Mouse (Mus musculus): ENCODE results near the gene Nol6. TPM values are rescaled to one million over a fixed set of nuclear protein-coding genes. Genes with fewer than 3 reads are reported as not detected.

Nol6 gene
- polyA plus RNA-seq, 1 experiment = 61.2 TPM

- peaks cover 9% of the 10 kb centered on the region for H3K4me1 ChIP-seq (ENCODE audit: control insufficient read depth, insufficient read depth, low read length)
- TF ChIP-seq CTCF (IDR thresholded peaks at IDR 0.05; ENCODE audit: borderline replicate concordance, insufficient read depth, low read depth, low read length) (no peak), POLR2A (IDR thresholded peaks at IDR 0.05; ENCODE audit: borderline replicate concordance, insufficient read depth, low read length) (no peak)
- peak in 1 of 2 experiments; percentile 45 for DNase-seq
- no peaks in the 10 kb centered on the region for H3K27me3 ChIP-seq (ENCODE audit: control insufficient read depth, insufficient read depth, low read length)
- WGBS = 22% methylated on average over 3 of the region's 3 CpGs
- H3K4me3 ChIP-seq (replicated peaks; ENCODE audit: insufficient read depth, low read depth, low read length) = no peak overlapping the region
- H3K27ac ChIP-seq (ENCODE audit: insufficient read depth, low read length) = no peak overlapping the region
These were observed 28.9 kb upstream of the Nol6 start for GRCm38 (mm10) chr4:41153146-41153545.

GRCm38 (mm10) chr4:41151186-41151585 is 26.9 kb upstream of the Nol6 start:
- Histone ChIP-seq H3K4me1 (ENCODE audit: control insufficient read depth, insufficient read depth, low read length) (peaks cover 9% of the 10 kb centered on the region), H3K27ac (ENCODE audit: insufficient read depth, low read length) (no peak overlapping the region), H3K4me3 (replicated peaks; ENCODE audit: insufficient read depth, low read depth, low read length) (no peak overlapping the region), H3K27me3 (ENCODE audit: control insufficient read depth, insufficient read depth, low read length) (no peaks in the 10 kb centered on the region)
- DNase-seq = no peak
- TF ChIP-seq CTCF (IDR thresholded peaks at IDR 0.05; ENCODE audit: borderline replicate concordance, insufficient read depth, low read depth, low read length) (no peak), POLR2A (IDR thresholded peaks at IDR 0.05; ENCODE audit: borderline replicate concordance, insufficient read depth, low read length) (no peak)
- 87% methylated on average over 7 of the region's 7 CpGs for WGBS

DNA sequence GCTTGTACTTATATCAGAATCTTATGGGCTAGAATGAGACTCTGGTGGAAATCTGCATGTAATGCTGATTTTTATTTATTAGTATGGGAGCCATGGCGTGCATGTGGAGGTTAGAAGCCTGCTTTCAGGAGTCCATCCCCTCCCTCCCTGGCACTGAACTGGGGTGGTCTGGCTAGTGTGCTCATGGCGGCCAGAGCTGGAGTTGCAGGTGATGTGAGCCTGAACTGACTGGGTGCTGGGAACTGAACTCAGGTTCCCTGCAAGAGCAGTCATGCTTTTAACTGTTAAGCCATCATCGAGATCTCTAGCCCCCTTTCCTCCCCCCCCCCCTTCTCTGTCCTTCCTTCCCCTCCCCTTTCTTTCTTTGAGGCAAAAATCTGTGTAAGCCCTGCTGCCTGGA is 25.6 kb upstream of the Nol6 start:
- no peak for DNase-seq
- Histone ChIP-seq H3K27me3 (ENCODE audit: control insufficient read depth, insufficient read depth, low read length) (no peaks in the 10 kb centered on the region), H3K4me1 (ENCODE audit: control insufficient read depth, insufficient read depth, low read length) (peaks cover 8% of the 10 kb centered on the region), H3K27ac (ENCODE audit: insufficient read depth, low read length) (no peak overlapping the region), H3K4me3 (replicated peaks; ENCODE audit: insufficient read depth, low read depth, low read length) (no peak overlapping the region)
- TF ChIP-seq CTCF (IDR thresholded peaks at IDR 0.05; ENCODE audit: borderline replicate concordance, insufficient read depth, low read depth, low read length) (no peak), POLR2A (IDR thresholded peaks at IDR 0.05; ENCODE audit: borderline replicate concordance, insufficient read depth, low read length) (no peak)
- 77% methylated on average over 3 of the region's 3 CpGs for WGBS

DNA sequence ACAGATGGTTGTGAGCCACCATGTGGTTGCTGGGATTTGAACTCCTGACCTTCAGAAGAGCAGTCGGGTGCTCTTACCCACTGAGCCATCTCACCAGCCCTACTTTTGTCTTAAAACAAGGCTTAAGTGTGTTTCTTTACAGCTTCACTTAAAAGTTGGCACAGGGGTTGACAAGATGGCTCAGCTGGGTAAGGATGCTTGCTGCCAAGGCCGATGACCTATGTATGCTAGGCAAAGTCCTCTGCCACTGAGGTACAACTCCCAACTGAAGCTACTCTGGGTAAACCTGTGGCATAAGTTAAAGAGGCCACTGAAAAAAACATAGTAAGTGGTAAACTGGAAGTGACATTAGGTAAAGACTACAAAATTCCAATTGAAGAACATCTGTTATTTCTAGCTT is 18.3 kb upstream of the Nol6 start:
- TF ChIP-seq CTCF (IDR thresholded peaks at IDR 0.05; ENCODE audit: borderline replicate concordance, insufficient read depth, low read depth, low read length) = no peak
- no peak for TF ChIP-seq POLR2A (IDR thresholded peaks at IDR 0.05; ENCODE audit: borderline replicate concordance, insufficient read depth, low read length)
- H3K27me3 ChIP-seq (ENCODE audit: control insufficient read depth, insufficient read depth, low read length) = no peaks in the 10 kb centered on the region
- 54% methylated on average over 2 of the region's 2 CpGs for WGBS

DNA sequence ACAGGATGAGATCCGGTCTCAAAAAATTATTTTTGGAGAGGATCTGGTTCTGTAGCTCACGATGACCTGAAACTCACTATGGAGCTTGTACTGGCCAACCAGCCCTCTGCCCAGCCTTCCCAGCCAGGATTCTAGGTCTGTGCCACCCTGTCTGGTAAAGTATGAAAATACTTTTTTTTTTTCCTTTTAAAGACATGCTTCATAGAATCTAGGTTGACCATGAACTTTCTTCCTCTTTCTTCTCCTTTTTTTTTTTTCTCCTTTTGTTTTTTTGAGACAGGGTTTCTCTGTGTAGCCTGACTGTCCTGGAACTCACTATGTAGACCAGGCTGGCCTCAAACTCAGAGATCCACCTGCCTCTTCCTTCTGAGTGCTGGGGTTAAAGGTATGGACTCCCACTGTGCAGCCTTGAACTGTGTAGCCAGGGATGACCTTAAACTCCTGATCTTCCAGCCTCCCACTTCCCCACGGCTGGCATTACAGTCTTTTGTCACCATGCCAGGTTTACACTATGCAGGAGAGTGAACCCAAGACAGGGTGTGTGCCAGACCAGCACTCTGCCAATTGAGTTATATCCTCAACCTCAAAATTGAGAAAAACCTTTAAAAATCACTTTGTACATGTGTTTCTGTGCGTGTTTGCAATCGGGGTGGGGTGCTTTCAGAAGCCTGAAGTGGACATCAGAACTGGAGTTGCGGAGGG is 16.1 kb upstream of the Nol6 start:
- Histone ChIP-seq H3K4me3 (replicated peaks; ENCODE audit: insufficient read depth, low read depth, low read length) (no peak overlapping the region), H3K27me3 (ENCODE audit: control insufficient read depth, insufficient read depth, low read length) (no peaks in the 10 kb centered on the region), H3K4me1 (ENCODE audit: control insufficient read depth, insufficient read depth, low read length) (peaks cover 3% of the 10 kb centered on the region), H3K27ac (ENCODE audit: insufficient read depth, low read length) (no peak overlapping the region)
- peak in 1 of 2 experiments; percentile 38 for DNase-seq
- no peak for TF ChIP-seq POLR2A (IDR thresholded peaks at IDR 0.05; ENCODE audit: borderline replicate concordance, insufficient read depth, low read length)
- no peak for TF ChIP-seq CTCF (IDR thresholded peaks at IDR 0.05; ENCODE audit: borderline replicate concordance, insufficient read depth, low read depth, low read length)
- 58% methylated on average over 6 of the region's 6 CpGs for WGBS

More for the DNA sequence above, 18.3 kb upstream of the Nol6 start:
- H3K4me3 ChIP-seq (replicated peaks; ENCODE audit: insufficient read depth, low read depth, low read length) = no peak overlapping the region
- DNase-seq = no peak
- H3K4me1 ChIP-seq (ENCODE audit: control insufficient read depth, insufficient read depth, low read length) = peaks cover 3% of the 10 kb centered on the region
- no peak overlapping the region for H3K27ac ChIP-seq (ENCODE audit: insufficient read depth, low read length)

DNA sequence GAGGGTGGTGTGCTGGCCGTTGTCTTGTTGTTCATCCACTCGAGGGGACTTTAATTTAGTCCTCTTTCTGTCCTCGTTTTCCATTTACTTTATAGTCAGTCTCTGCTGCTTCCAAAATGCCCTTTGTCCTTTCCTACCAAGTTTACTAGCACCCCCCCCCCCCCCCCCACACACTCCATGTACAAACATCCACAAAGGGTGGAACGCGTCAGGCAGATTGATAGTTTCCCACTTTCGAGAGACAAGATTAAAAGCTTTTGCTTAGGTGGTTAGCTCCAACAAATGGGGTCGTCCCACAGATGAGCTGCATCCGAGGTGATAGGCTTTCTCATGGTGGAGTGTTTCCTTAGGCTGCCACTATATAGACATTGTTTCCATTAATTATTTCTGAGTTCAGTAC is 12.6 kb upstream of the Nol6 start:
- H3K27me3 ChIP-seq (ENCODE audit: control insufficient read depth, insufficient read depth, low read length) = no peaks in the 10 kb centered on the region
- no peak for TF ChIP-seq POLR2A (IDR thresholded peaks at IDR 0.05; ENCODE audit: borderline replicate concordance, insufficient read depth, low read length)
- no peak for TF ChIP-seq CTCF (IDR thresholded peaks at IDR 0.05; ENCODE audit: borderline replicate concordance, insufficient read depth, low read depth, low read length)
- H3K27ac ChIP-seq (ENCODE audit: insufficient read depth, low read length) = peak overlapping the region; percentile 99
- under 1% methylated on average over 8 of the region's 8 CpGs for WGBS
- H3K4me1 ChIP-seq (ENCODE audit: control insufficient read depth, insufficient read depth, low read length) = no peaks in the 10 kb centered on the region
- H3K4me3 ChIP-seq (replicated peaks; ENCODE audit: insufficient read depth, low read depth, low read length) = peak overlapping the region; percentile 98
- DNase-seq = no peak

- no peaks in the 10 kb centered on the region for H3K27me3 ChIP-seq (ENCODE audit: control insufficient read depth, insufficient read depth, low read length)
- DNase-seq = peak in 1 of 2 experiments; percentile 53
- peak overlapping the region; percentile 98 for H3K4me3 ChIP-seq (replicated peaks; ENCODE audit: insufficient read depth, low read depth, low read length)
- peak overlapping the region; percentile 99 for H3K27ac ChIP-seq (ENCODE audit: insufficient read depth, low read length)
- no peaks in the 10 kb centered on the region for H3K4me1 ChIP-seq (ENCODE audit: control insufficient read depth, insufficient read depth, low read length)
- 0% methylated on average over 4 of the region's 4 CpGs for WGBS
- no peak for TF ChIP-seq CTCF (IDR thresholded peaks at IDR 0.05; ENCODE audit: borderline replicate concordance, insufficient read depth, low read depth, low read length)
- peak; percentile 41; the same call in 1 of the 2 replicates for TF ChIP-seq POLR2A (IDR thresholded peaks at IDR 0.05; ENCODE audit: borderline replicate concordance, insufficient read depth, low read length)
These were observed 12.2 kb upstream of the Nol6 start for GRCm38 (mm10) chr4:41136454-41136805.

GRCm38 (mm10) chr4:41135711-41136453 is 11.6 kb upstream of the Nol6 start, which contains the start of gene Ube2r2:
Gene Ube2r2, plus strand, starts transcription at chr4:41135743.
- WGBS = under 1% methylated on average over 57 of the region's 65 CpGs
- DNase-seq = peak in 1 of 2 experiments; percentile 78
- no peak for TF ChIP-seq CTCF (IDR thresholded peaks at IDR 0.05; ENCODE audit: borderline replicate concordance, insufficient read depth, low read depth, low read length)
- TF ChIP-seq POLR2A (IDR thresholded peaks at IDR 0.05; ENCODE audit: borderline replicate concordance, insufficient read depth, low read length) = peak; percentile 16; the same call in 1 of the 2 replicates
- Histone ChIP-seq H3K27me3 (ENCODE audit: control insufficient read depth, insufficient read depth, low read length) (no peaks in the 10 kb centered on the region), H3K4me3 (replicated peaks; ENCODE audit: insufficient read depth, low read depth, low read length) (peak within 1 kb of the TSS; percentile 98), H3K27ac (ENCODE audit: insufficient read depth, low read length) (peak within 1 kb of the TSS; percentile 99), H3K4me1 (ENCODE audit: control insufficient read depth, insufficient read depth, low read length) (no peaks in the 10 kb centered on the region)
